Mouse (Mus musculus) splenic B cell, adult 2 months (primary cell): ENCODE results near the gene Celf2.

Experiments
- DNase-seq: peaks from one replicate; pipeline ENCODE4 v3.0.0-alpha.2; 2011; ENCODE audit warnings: low read depth, low spot score
- H3K27me3 ChIP-seq: 2 replicates; pipeline ENCODE4 v1.6.1; 2012; ENCODE audit warnings: mild to moderate bottlenecking, low read length, moderate library complexity, mixed read lengths; ENCODE audit not compliant: control insufficient read depth, poor library complexity, insufficient read depth, severe bottlenecking
- H3K36me3 ChIP-seq: 2 replicates; pipeline ENCODE4 v1.6.1; 2012; ENCODE audit warnings: mild to moderate bottlenecking, low read length, moderate library complexity, mixed read lengths; ENCODE audit not compliant: control insufficient read depth, poor library complexity, insufficient read depth, severe bottlenecking

The Celf2 gene

GRCm38 (mm10) chr2:7260186-7260585, 249.2 kb downstream of the Celf2 start:
- no peak for DNase-seq
- Histone ChIP-seq H3K27me3 (no peaks in the 10 kb centered on the region), H3K36me3 (no peaks in the 10 kb centered on the region)

DNA sequence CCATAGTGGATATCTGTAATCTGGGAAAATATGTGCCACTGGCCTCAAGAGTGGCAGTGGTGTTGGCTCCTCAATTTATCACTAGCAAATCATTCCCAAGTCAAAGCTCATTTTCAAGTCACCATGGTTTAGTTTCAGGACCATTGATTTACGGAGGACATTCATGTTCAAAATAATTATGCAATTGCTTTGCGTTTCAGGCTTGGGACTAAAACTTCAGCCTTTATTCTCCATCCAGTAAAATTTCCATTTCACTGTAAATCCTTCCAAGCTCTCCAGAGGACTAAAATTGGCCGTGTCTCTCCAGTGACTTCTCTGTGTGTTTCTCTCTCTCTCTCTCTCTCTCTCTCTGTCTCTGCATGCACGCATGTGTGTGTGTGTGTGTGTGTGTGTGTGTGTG, 249.7 kb downstream of the Celf2 start:
- Histone ChIP-seq H3K27me3 (no peaks in the 10 kb centered on the region), H3K36me3 (no peaks in the 10 kb centered on the region)
- no peak for DNase-seq

GRCm38 (mm10) chr2:7256023-7256422, 253.3 kb downstream of the Celf2 start:
- no peaks in the 10 kb centered on the region for H3K27me3 ChIP-seq
- DNase-seq, result no peak
- H3K36me3 ChIP-seq, result no peaks in the 10 kb centered on the region

GRCm38 (mm10) chr2:7255386-7255785, 254.0 kb downstream of the Celf2 start:
- no peak for DNase-seq

DNA sequence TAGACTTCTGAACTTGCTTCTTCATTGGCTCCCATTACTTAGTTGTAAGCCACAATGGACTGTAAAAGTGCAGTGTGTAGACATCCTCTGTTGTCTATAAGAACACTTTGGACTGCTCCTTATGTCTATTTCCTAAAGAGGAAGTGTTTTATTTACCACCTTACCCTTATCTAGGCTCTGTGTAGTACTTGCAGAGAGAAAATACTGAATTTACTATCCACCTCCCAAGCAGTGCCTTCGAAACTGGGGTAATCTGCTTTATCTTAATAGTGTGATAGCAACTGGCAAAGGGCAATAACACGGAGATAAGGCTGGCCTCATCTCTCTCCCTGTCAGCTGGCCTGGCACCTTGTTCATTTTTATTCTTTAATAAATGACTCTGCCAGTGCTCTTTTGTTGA, 259.0 kb downstream of the Celf2 start:
- Histone ChIP-seq H3K36me3 (no peaks in the 10 kb centered on the region), H3K27me3 (no peaks in the 10 kb centered on the region)
- DNase-seq, result no peak

More at GRCm38 (mm10) chr2:7255386-7255785, 254.0 kb downstream of the Celf2 start:
- Histone ChIP-seq H3K36me3 (no peaks in the 10 kb centered on the region), H3K27me3 (no peaks in the 10 kb centered on the region)

- H3K27me3 ChIP-seq, result no peaks in the 10 kb centered on the region
- no peak for DNase-seq
Measured at GRCm38 (mm10) chr2:7249002-7249401, 260.4 kb downstream of the Celf2 start.

DNA sequence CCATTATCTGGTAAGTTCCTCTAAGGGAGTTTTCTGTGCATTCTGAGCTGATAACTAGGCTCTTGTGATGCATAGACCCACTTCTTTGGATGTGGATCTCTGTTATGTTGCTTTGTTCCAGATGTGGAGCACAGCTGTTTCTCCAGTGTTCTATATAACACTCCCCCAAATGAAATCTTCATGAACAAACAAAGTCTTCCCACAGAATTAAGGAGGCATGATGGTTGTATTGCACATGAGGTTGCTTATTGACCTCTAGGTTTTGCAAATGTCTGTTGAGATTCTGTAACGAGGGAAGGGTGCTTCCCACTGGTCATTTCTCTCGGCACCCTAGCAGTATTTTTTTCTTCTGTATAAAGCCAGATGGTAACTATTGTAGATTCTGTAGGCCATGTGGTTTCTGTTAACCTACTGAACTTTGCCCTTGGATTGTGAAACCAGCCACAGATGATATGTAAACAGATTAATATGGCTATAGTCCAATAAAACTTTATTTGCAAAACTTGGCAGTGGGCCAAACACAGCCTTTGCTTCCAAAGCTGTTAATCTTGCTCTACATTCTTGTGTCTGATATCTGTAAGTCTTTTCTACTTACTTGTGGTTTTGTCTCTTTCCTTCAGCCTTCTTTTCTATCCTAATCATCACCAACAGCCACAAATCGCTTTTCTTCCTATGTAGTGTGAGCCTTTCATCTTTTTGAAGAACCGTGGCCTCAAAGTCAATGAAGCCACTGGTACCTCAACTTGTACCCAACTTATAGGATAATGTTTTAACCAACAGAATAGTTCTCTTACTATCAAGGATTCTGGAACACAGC, 263.2 kb downstream of the Celf2 start:
- DNase-seq, result no peak
- H3K36me3 ChIP-seq, result no peaks in the 10 kb centered on the region
- H3K27me3 ChIP-seq, result no peaks in the 10 kb centered on the region

More at GRCm38 (mm10) chr2:7249002-7249401, 260.4 kb downstream of the Celf2 start:
- no peaks in the 10 kb centered on the region for H3K36me3 ChIP-seq

DNA sequence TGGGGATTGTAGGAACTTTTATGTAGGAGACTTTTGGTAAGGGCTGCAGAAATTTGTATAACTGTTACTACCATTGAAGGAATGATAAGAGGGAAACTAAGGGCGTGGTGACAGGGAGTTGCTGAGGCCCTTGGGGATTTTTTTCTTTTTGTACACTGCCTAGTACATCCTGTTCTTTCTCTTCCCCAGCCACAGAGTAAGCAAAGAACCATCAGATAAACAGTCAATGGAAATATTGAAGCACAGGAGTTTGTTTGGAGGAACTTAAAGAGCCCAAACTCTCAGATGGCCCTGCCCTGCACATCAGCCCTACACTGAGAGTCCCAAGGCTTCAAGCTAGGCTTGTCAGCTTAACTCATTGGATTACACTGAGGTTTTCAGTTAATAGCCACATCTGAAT, 267.2 kb downstream of the Celf2 start:
- H3K36me3 ChIP-seq, result no peaks in the 10 kb centered on the region
- H3K27me3 ChIP-seq, result no peaks in the 10 kb centered on the region
- no peak for DNase-seq

GRCm38 (mm10) chr2:7241523-7241941, 267.8 kb downstream of the Celf2 start:
- DNase-seq, result no peak
- no peaks in the 10 kb centered on the region for H3K36me3 ChIP-seq
- no peaks in the 10 kb centered on the region for H3K27me3 ChIP-seq

DNA sequence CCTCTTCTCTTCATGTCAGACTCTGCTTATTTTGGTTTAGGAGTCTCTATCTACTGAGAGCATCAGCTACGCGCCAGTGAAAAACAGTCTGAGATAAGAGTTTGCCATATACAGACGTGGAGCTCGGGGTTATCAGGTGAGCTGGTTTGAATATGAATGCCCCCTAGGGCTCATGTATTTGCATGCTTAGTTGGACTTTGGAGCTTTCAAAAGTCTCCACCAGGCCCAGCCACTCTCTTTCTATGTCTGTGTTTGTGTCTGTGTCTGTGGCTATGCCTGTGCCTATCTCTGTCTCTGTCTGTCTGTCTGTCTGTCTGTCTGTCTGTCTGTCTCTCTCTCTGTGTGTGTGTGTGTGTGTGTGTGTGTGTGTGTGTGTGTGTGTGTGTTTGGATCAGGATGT, 272.1 kb downstream of the Celf2 start:
- Histone ChIP-seq H3K36me3 (no peaks in the 10 kb centered on the region), H3K27me3 (no peaks in the 10 kb centered on the region)
- no peak for DNase-seq

DNA sequence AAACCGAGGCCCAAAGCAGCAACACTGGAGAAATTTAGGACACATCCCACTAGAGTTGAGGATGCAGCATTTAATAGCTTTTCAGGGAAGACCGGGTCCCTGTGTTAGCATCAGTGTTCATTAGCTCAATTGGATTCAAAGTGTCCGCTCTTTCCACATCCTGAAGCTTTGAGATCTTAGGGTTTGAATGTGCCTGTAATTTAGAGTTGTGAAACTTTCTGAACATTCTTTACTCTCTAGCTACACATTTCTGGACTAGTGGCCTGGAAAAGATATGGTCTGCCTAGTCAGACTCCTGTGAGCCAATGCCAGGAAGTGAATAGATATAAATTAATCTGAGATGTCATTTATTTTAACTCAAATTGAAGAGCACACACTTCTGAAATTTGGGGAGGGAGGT, 272.9 kb downstream of the Celf2 start:
- H3K27me3 ChIP-seq, result no peaks in the 10 kb centered on the region
- H3K36me3 ChIP-seq, result no peaks in the 10 kb centered on the region
- no peak for DNase-seq

DNA sequence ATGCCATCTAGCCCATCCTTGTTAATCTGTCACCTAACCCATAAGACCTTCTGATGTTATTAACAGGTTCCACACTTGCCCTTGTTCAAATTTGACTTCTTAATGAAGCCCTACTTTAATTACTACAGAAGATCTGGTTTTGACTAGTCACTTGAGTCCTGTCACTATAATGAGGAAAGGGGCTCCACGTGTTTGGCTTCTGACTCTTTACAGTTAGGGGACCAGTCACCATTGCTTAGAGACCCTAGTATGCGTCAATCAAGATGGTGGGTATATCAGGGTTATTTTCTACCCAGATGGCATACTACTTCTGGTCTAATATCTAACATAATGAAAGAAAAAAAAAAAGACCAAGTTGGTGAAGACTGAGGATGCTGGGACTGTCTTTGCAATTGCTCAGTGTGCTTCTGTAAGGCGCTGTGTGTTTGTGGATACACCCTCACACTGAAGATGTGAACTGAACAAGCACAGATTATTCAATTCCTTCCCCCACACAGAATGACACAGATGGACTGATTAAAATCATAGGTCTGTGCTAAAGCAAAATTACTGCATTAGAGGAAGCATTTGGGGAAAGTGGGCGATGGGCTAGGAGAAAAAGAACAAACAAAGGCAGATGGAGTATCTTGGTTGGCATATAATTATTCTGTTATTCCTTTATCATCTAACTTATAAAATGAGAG, 274.2 kb downstream of the Celf2 start:
- no peaks in the 10 kb centered on the region for H3K27me3 ChIP-seq
- no peaks in the 10 kb centered on the region for H3K36me3 ChIP-seq
- no peak for DNase-seq

DNA sequence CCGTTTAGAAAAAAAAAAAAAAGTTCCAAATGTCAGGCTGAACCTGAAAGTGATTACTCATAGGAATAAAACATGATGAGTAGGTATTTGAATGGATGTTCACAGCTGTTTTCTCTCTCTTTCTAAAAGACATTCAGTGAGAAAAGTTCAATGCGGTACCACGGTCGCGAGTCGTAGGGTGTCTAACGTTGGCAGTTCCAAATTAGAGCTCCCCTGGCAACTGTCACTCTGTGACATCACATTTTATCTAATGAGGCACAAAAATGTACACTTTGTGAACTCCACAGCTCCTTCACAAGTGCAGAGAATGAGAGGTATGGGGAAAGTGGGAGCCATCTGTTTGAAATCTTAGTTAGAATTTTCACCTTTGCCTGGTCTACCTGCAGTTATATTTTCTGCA, 274.8 kb downstream of the Celf2 start:
- no peak for DNase-seq
- Histone ChIP-seq H3K27me3 (no peaks in the 10 kb centered on the region), H3K36me3 (no peaks in the 10 kb centered on the region)

DNA sequence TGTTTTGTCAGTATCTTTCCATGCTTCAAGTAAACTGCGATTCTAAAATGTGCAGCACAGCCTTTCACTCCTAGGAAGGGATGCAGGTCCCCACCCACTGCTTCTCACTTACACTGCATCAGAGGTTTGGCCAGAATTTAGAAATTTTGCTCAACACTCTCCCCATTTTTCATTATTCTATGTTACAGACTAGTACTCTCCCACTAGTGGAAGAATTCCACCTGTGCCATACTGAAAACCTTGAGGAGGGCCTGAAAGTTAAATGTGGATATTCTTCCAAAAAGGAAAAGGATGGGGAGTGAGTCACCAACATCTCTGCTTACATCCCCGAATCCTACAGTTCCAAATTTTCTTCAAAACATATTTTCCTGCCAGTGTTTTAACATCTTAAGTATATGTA, 276.0 kb downstream of the Celf2 start:
- H3K27me3 ChIP-seq, result no peaks in the 10 kb centered on the region
- H3K36me3 ChIP-seq, result no peaks in the 10 kb centered on the region
- DNase-seq, result no peak

DNA sequence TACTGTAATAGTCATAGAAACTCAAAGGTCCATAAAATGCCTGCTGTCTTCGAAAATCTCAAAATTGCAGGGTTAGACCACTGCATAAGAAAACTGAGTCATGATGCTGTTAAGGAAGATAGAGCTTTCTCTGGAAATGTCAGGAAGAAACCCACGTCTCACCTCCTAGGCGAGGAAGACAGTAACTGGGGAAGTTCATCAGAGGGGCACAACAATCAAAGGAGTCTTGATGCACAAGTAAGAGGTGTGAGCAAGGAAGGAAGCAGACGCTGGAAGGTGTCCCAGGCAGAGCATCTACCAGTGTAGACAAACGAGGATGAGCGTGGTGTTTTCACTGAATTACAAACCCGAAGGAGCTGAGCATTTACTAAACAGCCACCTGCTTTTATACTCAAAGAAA, 282.6 kb downstream of the Celf2 start:
- DNase-seq, result no peak
- Histone ChIP-seq H3K27me3 (no peaks in the 10 kb centered on the region), H3K36me3 (no peaks in the 10 kb centered on the region)
